Mouse (Mus musculus) intestine, embryonic 15.5 days (tissue): Measurements from ENCODE around the gene 2410015M20Rik. TPM values are rescaled to one million over a fixed set of nuclear protein-coding genes. Genes with fewer than 3 reads are reported as not detected.

Experiments
- ATAC-seq: fragments of 200-750 bp; cut with Nextera tagmentation; 2 replicates; pipeline ENCODE4 v1.8.0; 2017; ENCODE audit warnings: moderate TSS enrichment, moderate library complexity
- H3K27ac ChIP-seq: fragments of 300-500 bp; sonication (generic); 2 replicates; pipeline ENCODE4 v1.5.1; 2015; ENCODE audit warnings: mild to moderate bottlenecking, inconsistent platforms
- H3K27me3 ChIP-seq: fragments of 300-500 bp; sonication (generic); replicated peaks from 2 replicates; pipeline ENCODE4 v1.6.1; 2015; ENCODE audit warnings: inconsistent platforms
- H3K36me3 ChIP-seq: fragments of 300-500 bp; sonication (generic); 2 replicates; pipeline ENCODE4 v1.6.1; 2015; ENCODE audit warnings: inconsistent platforms
- H3K4me1 ChIP-seq: fragments of 300-500 bp; sonication (generic); replicated peaks from 2 replicates; pipeline ENCODE4 v1.6.1; 2015; ENCODE audit warnings: inconsistent platforms
- H3K4me2 ChIP-seq: fragments of 300-500 bp; sonication (generic); replicated peaks from 2 replicates; pipeline ENCODE4 v1.6.1; 2015; ENCODE audit warnings: mild to moderate bottlenecking, inconsistent platforms
- H3K4me3 ChIP-seq: fragments of 300-500 bp; sonication (generic); replicated peaks from 2 replicates; pipeline ENCODE4 v1.5.1; 2015; ENCODE audit warnings: inconsistent platforms
- H3K9ac ChIP-seq: fragments of 300-500 bp; sonication (generic); 2 replicates; pipeline ENCODE4 v1.6.1; 2015; ENCODE audit warnings: inconsistent platforms
- H3K9me3 ChIP-seq: fragments of 300-500 bp; sonication (generic); 2 replicates; pipeline ENCODE4 v1.6.1; 2016; ENCODE audit warnings: inconsistent platforms
- whole genome bisulfite sequencing: fragments of 180-500 bp; shearing (Covaris S2); methylation state at CpG from one replicate; pipeline ENCODE4 v1.1.7; 2015; 5-methylcytosine and 5-hydroxymethylcytosine counted together
- polyA plus RNA-seq: library from polyadenylated mRNA; unstranded; fragments of >200 nt; fragmentation: Nextera tagmentation; extraction: Ambion mirVana; gene quantifications from 2 replicates; pipeline ENCODE4 v1.2.1, GENCODE M21; 2015

2410015M20Rik gene
- polyA plus RNA-seq, 1 experiment from 2014 or later, result 283 TPM

GRCm38 (mm10) chr17:56560131-56560530 is 49.4 kb downstream of the 2410015M20Rik start:
- Histone ChIP-seq H3K4me3 (no peak overlapping the region), H3K36me3 (peaks cover 39% of the 10 kb centered on the region), H3K4me1 (no peaks in the 10 kb centered on the region), H3K9ac (no peak overlapping the region), H3K27ac (no peak overlapping the region), H3K9me3 (no peaks in the 10 kb centered on the region), H3K4me2 (no peak overlapping the region), H3K27me3 (no peaks in the 10 kb centered on the region)
- no peak for ATAC-seq
- WGBS, result 73% methylated on average over 1 of the region's 1 CpGs

- WGBS, result 77% methylated on average over 3 of the region's 3 CpGs
- H3K9ac ChIP-seq, result no peak overlapping the region
- peaks cover 31% of the 10 kb centered on the region for H3K36me3 ChIP-seq
- no peak for ATAC-seq
- 0 out of 2 replicates have a peak, but pooled peaks cover 3% of the 10 kb centered on the region for H3K4me1 ChIP-seq
- no peak overlapping the region for H3K4me3 ChIP-seq
- no peaks in the 10 kb centered on the region for H3K9me3 ChIP-seq
- H3K27ac ChIP-seq, result no peak overlapping the region
- H3K4me2 ChIP-seq, result no peak overlapping the region
- no peaks in the 10 kb centered on the region for H3K27me3 ChIP-seq
Measured at GRCm38 (mm10) chr17:56559386-56559785, 50.2 kb downstream of the 2410015M20Rik start.

- WGBS, result 21% methylated on average over 3 of the region's 3 CpGs
- Histone ChIP-seq H3K36me3 (peaks cover 22% of the 10 kb centered on the region), H3K4me2 (no peak overlapping the region), H3K4me3 (no peak overlapping the region), H3K27me3 (no peaks in the 10 kb centered on the region), H3K27ac (no peak overlapping the region), H3K4me1 (0 out of 2 replicates have a peak, but pooled peaks cover 3% of the 10 kb centered on the region), H3K9ac (no peak overlapping the region), H3K9me3 (no peaks in the 10 kb centered on the region)
- peak; percentile 35; the same call in 1 of the 2 replicates for ATAC-seq
Measured at GRCm38 (mm10) chr17:56558448-56558847, 51.1 kb downstream of the 2410015M20Rik start.

Other genes starting within 250 kb of the 2410015M20Rik start
- 56.3 and 56.8 TPM in 2 replicates for gene Ptprs, start 133.3 kb downstream of the 2410015M20Rik start, polyA plus RNA-seq
- not detected in 2 replicates for gene Znrf4, start 97.3 kb downstream of the 2410015M20Rik start, polyA plus RNA-seq
- 1.3 and 1.4 TPM in 2 replicates for gene Gm20219, start 55.4 kb downstream of the 2410015M20Rik start, polyA plus RNA-seq
- 66.7 and 74.7 TPM in 2 replicates for gene Safb2, start 25.2 kb downstream of the 2410015M20Rik start, polyA plus RNA-seq
- 79.3 and 86.2 TPM in 2 replicates for gene Safb, start 24.9 kb downstream of the 2410015M20Rik start, polyA plus RNA-seq
- gene Rpl36, start 3.6 kb upstream of the 2410015M20Rik start, polyA plus RNA-seq, result 1,919 and 1,958 TPM in 2 replicates
- 62.6 and 70.0 TPM in 2 replicates for gene Lonp1, start 17.1 kb upstream of the 2410015M20Rik start, polyA plus RNA-seq
- 0.48 and 0.68 TPM in 2 replicates for gene Catsperd, start 18.4 kb upstream of the 2410015M20Rik start, polyA plus RNA-seq
- 73.5 and 76.2 TPM in 2 replicates for gene Ranbp3, start 63.5 kb upstream of the 2410015M20Rik start, polyA plus RNA-seq
- gene Ndufa11, start 108.0 kb upstream of the 2410015M20Rik start, polyA plus RNA-seq, result 471 and 522 TPM in 2 replicates
- 14.3 and 15.2 TPM in 2 replicates for gene Vmac, start 108.3 kb upstream of the 2410015M20Rik start, polyA plus RNA-seq
- 9.9 and 10.7 TPM in 2 replicates for gene Nrtn, start 147.8 kb upstream of the 2410015M20Rik start, polyA plus RNA-seq
- gene Dus3l, start 155.0 kb upstream of the 2410015M20Rik start, polyA plus RNA-seq, result 38.7 and 42.8 TPM in 2 replicates
- gene Prr22, start 160.5 kb upstream of the 2410015M20Rik start, polyA plus RNA-seq, result 1.2 and 1.6 TPM in 2 replicates
- 3.1 and 4.4 TPM in 2 replicates for gene Rfx2, start 221.2 kb upstream of the 2410015M20Rik start, polyA plus RNA-seq